Mouse (Mus musculus) megakaryocyte progenitor cell, adult 5-6 weeks (primary cell): ENCODE data around the gene Dnm3. TPM values are rescaled to one million over a fixed set of nuclear protein-coding genes. Genes with fewer than 3 reads are reported as not detected.

Experiments
- ATAC-seq: replicated peaks from 2 replicates; pipeline ENCODE4 v1.8.0; 2016; ENCODE audit warnings: mild to moderate bottlenecking, moderate TSS enrichment, inconsistent platforms; ENCODE audit not compliant: poor library complexity
- total RNA-seq, 2 experiments: library from RNA; stranded (forward) in 1 of 2; stranded (reverse) in 1 of 2; fragments of 157-497, 149-512 nt in 1 of 2; fragments of 200-1000 nt in 1 of 2; gene quantifications; 2 replicates each; pipeline versions ENCODE4 v1.2.3 to v1.2.4; 2015 to 2017

Gene Dnm3
- total RNA-seq, 2 experiments from 2014 or later, result not detected

DNA sequence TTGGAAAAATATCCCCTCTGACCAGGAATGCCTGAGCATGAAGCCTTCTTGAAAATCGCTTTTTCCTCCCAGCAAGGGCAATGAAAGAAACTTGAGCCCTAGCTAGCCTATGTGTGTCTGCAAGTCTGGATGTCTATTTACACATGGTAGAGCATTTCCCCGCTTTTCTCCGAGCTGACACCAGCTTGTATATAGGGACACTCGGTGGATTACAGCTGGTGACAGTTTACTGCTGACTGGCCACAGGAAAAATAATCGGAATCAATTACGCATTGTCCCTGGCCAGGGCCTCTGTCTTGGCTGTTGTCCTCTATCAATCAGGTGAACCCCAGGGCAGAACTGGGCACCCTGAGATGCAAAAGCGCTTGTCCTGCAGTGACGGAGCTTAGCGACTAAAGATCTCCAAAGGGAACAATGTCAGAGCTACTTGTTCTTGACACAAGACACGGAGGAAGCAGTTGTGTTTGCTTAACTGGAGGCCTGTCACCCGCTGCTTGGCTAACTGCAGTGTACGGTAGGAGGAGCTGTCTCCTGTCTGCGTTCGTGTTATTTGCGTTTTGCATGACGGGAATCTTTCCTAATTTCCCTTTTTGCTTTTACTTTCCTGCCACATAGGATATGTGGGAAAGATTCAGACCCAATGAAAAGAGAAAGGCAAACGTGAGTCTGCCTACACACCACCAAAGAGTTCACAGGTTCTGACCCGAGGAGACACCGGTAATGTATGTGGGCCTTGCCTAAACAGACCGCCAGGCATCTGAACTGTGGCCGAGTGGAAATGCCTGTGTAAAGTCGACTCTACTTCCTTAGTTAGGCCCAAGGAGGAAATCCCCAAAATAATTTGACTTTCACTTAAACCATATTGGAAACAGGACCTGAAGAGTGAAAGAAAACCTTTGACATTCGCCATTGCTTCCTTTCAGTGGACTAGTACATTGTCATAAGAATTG lies 472.7 kb downstream of the Dnm3 start:
- ATAC-seq, result peak; percentile 79

- no peak for ATAC-seq
Observed at GRCm38 (mm10) chr1:162004518-162004780, 473.4 kb downstream of the Dnm3 start.

GRCm38 (mm10) chr1:162003729-162004517 lies 473.9 kb downstream of the Dnm3 start:
- no peak for ATAC-seq

DNA sequence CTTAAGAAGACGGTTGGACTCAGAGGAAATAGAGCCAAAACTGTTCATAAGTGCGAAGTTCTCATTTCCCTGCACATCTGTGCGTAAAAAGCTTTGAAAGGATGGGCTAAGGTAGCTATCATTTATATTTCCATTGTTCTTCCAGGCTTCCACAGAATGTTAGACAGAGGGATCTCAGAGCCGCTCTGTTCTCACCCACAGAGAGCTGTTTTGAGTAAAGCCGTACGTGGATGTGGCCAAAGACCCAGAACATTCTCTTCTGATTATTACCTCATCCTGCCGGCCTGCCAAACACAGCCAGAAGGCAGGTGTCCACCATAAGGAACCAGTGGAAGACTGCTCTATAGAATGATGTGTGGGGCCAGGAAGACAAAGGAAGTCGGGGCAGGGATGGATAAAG lies 476.5 kb downstream of the Dnm3 start:
- ATAC-seq, result no peak

GRCm38 (mm10) chr1:161999882-162000371 lies 477.9 kb downstream of the Dnm3 start:
- ATAC-seq, result peak; percentile 69

DNA sequence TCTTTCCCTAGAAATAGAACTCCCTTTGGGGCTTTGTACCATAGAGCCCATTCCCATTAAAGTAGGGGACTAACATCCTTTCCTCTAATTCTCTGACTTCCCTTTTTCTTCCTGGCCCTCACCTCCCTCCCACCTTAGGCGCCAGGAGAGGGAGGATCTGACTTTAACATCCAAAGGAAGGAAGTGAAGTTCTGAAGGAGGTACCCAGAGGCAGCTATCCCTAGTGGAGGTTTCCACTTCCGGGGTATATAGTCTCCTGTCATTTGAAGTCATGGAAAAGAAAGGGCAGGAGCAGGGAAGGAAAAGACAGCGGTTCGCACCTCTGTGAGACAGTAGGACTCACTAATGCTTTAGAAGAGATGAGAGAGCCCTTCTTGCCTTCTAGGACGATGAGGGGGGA lies 478.5 kb downstream of the Dnm3 start:
- peak; percentile 38; the same call in 1 of the 2 replicates for ATAC-seq

DNA sequence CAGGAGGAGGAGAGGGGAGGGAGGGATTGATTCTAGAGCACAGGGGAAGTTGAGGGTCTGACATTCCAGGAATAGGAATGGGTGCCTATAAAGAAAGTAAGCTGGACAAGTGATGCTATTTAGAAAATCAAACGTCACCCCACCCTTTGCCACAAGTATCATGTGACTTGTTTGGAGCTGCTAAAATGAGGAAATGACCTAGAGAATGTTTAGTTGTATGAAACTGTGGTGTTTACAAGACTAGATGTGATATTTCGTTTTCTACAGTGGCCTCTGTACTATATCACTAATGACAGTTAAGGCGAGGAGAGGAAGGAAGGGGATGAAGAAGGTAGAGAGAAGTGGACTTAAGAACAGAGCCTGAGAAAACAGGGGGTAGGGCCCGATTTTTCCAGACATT lies 479.1 kb downstream of the Dnm3 start:
- peak; percentile 52 for ATAC-seq

GRCm38 (mm10) chr1:161992389-161992788 lies 485.4 kb downstream of the Dnm3 start:
- peak; percentile 31 for ATAC-seq

DNA sequence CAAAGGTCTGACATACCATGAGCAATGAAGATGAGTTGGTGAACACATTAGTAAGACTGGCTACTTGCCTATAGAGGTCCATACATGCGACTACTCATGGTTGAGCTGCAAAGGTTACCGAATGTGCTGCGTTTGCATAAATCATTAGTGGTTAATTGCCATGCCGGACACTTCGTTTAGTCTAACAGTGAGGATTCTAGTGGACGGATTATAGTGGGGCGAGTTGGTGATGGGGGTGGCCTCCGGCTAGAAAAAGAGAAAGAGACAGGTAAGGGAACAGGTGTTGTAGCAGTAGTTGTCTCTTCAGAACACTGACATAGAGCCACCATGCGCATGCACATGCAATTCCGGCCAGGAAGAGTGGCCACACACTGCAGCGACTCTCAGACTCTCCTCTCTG lies 486.0 kb downstream of the Dnm3 start:
- no peak for ATAC-seq

- no peak for ATAC-seq
Observed at GRCm38 (mm10) chr1:161990684-161991578, 486.9 kb downstream of the Dnm3 start.

DNA sequence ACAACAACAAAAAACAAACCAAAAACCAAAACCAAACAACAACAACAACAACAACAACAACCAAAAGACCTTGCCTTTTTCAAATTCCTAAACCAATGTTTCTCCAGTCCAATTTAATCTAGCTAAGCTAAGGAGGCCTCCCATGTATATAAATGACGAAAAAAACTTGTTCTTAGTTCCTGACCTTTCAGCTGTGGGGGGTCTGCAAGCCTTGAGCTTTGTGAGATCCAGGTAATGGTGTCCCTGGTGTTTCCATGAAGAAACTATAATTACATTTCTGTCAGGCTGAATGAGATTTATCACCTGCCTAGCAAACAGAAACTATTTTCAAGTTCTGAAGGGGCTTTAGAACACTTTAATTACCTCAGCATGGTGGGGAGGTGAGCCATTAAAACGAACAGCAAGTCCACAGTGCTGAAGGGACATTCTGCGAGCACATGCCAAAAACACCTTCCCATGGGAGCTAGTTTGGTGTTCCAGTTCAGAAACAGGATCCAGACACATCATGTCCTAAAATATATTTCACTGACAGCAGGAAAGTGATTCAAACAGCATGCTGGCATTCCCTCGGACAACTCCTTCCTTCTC lies 493.8 kb downstream of the Dnm3 start:
- ATAC-seq, result no peak

- no peak for ATAC-seq
Observed at GRCm38 (mm10) chr1:161983451-161983850, 494.4 kb downstream of the Dnm3 start.

DNA sequence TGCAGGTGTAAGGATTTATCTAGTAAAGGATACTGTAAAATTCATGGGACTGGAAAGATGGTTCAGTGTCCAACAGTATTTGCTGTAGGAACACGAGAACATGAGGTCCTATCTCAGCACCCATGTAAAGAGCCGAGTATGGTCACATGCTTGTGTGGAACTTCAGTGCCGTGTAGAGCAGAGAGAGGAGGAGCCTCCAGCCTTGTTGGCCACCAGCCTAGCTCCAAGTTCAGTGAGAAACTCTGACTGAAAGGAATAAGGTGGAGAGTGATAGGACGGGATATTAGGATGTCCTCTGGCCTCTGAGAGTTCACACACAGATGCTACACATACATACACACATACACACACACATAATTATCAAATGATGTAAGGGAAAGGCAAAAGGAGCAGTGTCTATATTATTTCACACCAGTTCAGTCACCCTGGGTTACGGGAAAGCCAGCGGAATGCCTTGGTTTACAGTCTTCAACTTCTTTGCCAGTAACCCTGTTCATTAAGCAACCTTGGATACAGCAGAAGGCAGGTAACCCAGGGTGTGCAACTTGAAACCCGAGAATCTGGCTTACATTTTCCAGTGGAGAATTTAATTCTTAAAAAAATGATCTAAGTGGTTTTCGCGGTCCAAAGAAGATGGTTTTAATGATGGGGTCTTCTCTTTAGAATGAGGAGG lies 497.1 kb downstream of the Dnm3 start:
- no peak for ATAC-seq

DNA sequence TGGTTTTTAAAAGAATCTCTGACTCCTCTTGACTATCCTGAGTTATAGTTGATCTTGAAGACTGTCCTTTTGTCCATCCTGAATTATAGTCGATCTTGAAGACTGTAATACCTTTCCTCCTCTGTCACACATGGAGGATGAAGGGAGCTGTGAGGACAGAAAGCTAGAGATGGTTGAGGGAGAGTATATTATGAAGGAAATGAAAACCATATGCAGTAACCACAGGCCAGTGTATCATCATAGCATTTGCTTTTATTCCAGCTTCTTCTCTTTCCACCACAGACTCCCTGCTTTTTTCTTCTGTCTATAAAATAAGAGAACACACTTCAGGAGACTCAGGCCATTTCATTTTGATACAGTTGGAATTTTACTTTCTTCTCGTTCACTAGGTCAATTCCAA lies 497.8 kb downstream of the Dnm3 start:
- no peak for ATAC-seq

DNA sequence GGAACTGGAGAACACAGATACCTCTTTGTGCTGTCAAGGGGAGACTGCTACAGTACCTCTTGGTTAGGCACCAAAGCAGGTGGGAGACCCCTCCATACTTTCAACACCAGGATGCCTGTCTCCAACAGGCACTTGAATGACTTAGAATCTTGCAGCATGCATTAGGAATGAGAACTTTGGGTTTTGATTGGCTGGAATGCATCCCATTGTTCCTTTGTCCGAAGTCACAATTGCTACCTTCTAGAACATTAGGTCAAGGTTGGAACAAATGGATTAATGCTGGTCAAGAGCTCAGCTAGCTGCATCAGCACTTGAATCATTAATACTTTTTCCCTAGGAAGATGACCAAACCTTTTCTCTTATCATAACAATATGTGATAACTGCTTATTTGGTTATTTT lies 498.3 kb downstream of the Dnm3 start, which contains the start of gene 4930558K02Rik:
Gene 4930558K02Rik (minus strand): TSS at position 101 of the 400 bp plus-strand sequence.
- ATAC-seq, result no peak

DNA sequence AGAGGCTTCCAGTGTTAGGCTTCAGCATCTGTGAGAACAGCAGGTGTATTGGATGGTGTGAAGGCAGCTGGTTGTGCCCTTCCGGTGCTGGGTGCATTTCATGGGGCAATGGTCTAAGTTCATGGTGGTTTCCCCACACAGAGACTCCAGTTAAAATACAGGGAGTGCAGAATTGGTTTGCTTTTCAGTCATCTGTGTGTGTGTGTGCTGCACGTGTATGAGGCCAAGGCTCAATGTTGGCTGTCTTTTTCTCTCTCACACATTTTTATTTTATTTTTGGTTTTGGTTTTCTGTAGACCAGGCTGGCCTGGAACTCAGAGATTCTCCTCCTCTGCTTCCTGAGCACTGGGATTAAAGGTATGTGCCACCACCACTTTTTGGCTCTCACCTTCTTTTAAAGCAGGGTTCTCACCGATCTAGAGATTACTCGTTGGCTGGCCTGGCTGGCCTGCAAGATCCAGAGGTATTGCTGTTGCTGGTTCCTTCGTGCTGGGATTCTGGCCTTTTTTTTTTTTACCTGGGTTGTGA lies 499.6 kb downstream of the Dnm3 start:
- no peak for ATAC-seq

- ATAC-seq, result no peak
Observed at GRCm38 (mm10) chr1:161977331-161977730, 500.5 kb downstream of the Dnm3 start.

DNA sequence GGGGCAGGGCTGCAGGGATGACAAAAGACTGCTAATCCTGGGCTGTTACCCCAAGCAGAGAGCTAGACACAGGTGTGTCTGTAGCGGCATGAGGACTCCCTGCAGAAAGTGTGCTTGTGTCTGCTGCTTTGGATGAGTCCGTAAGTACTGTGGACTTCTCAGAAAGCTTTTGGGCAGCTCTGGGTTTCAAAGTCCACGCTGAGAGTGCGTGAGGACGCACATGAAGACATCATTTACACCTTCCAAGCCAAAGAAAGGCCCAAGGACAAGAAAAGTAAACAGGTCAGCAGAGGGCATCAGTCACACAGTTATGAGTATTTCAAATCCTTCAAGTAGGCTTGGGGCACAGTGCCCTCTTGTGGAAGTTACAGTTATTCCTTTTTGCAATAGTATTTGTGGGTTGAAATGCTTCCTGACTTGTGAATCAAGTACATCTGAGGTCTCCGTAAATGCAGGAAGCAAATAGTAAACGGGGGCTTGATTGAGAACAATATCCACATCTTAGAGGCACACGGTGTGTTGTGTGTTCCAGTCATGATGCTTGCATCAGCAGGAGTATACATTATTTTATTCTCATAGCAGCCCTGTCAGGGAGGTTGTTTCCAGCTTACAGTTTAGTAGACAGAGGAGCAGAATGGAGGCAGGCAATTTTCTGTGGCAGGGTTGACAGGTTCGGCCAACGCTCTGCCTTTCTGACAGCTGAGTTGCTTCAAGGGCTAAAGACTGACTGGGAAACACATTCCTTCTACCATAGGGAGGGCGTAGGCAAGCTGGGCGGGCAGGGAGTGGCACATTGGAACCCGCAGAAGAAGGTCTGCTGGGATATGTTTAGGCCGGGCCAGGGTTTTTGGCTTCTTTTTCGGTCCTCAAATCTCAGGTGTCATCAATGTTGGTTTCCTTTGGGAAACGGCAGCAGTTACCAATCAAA lies 501.3 kb downstream of the Dnm3 start:
- ATAC-seq, result peak; percentile 97

DNA sequence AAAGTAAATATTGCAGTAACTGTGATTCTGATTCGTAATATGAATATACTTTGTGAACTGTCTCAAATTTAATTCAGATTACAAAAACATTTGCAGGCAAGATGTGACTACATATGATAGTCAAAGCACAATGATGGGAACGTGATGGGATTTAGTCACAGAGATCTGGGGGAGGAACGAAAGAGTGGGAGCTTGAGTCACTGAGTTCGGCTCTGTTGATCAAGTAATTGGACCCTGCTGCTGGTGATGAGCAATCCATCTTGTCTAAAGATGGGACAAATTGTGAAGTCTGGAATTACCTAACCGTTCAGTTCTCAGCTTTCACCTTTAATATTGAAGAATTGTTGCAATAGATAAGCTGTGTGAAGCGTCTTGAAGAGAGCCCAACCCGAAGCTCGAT lies 505.6 kb downstream of the Dnm3 start:
- ATAC-seq, result no peak
